In genomic region chr10:81105565-81106112, GRCm38 (mm10) we compare ENCODE assay signal across 8 mouse cellular contexts. TPM values are rescaled to one million over a fixed set of nuclear protein-coding genes. Genes with fewer than 3 reads are reported as not detected.
A peak's percentile ranks its signal among the peaks of the same experiment; 100 is the strongest.
DNase-seq lines count a peak whose midpoint lies in the region; ATAC-seq lines count a peak whose summit lies in the region.

Gene Map2k2, plus strand, starts transcription at chr10:81105915.

- H3K79me2 ChIP-seq in macrophage (ENCODE audit: inconsistent target): peaks cover 45% of the 10 kb centered on the region

- peak; percentile 99 for DNase-seq in ZHBTc4 (ENCODE audit: low read depth, low spot score)
- peak; percentile 93 to 96 for DNase-seq in cerebellum, postnatal 4 days (ENCODE audit: low spot score in 2 of 2)
- peak; percentile 98 for DNase-seq in gastrocnemius, adult 18-20 months (ENCODE audit: low spot score)
- DNase-seq in left cerebral cortex, adult 18-20 months (ENCODE audit: low spot score in 2 of 2): peak; percentile 96
- peak; percentile 97 to 98 for DNase-seq in right cerebral cortex, postnatal 10 days (ENCODE audit: low spot score in 2 of 2)
- peak; percentile 98 for DNase-seq in urinary bladder, postnatal 25 days (ENCODE audit: low spot score)

- peak within 1 kb of the TSS; percentile 100 for H3K27ac ChIP-seq in hindbrain, embryonic 16.5 days (ENCODE audit: low read depth, low read length)
- H3K27ac ChIP-seq in macrophage: peak within 1 kb of the TSS; percentile 79

- H3K27me3 ChIP-seq in hindbrain, embryonic 16.5 days (replicated peaks; ENCODE audit: control insufficient read depth, insufficient read depth, low read length): no peaks in the 10 kb centered on the region

- WGBS in hindbrain, embryonic 16.5 days: under 1% methylated on average over 54 of the region's 56 CpGs
- WGBS in macrophage (ENCODE audit: missing documents): under 1% methylated on average over 56 of the region's 56 CpGs

- no peaks in the 10 kb centered on the region for H3K9me3 ChIP-seq in hindbrain, embryonic 16.5 days (ENCODE audit: control insufficient read depth, low read length)

- peaks cover 19% of the 10 kb centered on the region for H3K36me3 ChIP-seq in hindbrain, embryonic 16.5 days (ENCODE audit: control insufficient read depth, insufficient read depth, low read length)
- H3K36me3 ChIP-seq in macrophage (ENCODE audit: inconsistent target): peaks cover 19% of the 10 kb centered on the region

- peak within 1 kb of the TSS; percentile 88 for H3K4me2 ChIP-seq in hindbrain, embryonic 16.5 days (ENCODE audit: low read length)

- H3K4me3 ChIP-seq in hindbrain, embryonic 16.5 days (ENCODE audit: low read length): peak within 1 kb of the TSS; percentile 100
- H3K4me3 ChIP-seq in macrophage (ENCODE audit: inconsistent target): peak within 1 kb of the TSS; percentile 77

- peaks cover 18% of the 10 kb centered on the region for H3K4me1 ChIP-seq in hindbrain, embryonic 16.5 days (ENCODE audit: control insufficient read depth, insufficient read depth, low read depth, low read length)

- H3K9ac ChIP-seq in hindbrain, embryonic 16.5 days (ENCODE audit: low read depth, low read length): peak within 1 kb of the TSS; percentile 100

- ATAC-seq in hindbrain, embryonic 16.5 days: peak; percentile 94

RNA-seq across cellular contexts. Expression of gene Map2k2, which starts in this region (rescaled TPM):
- total RNA-seq in gastrocnemius, adult 18-20 months (2021): 100 to 1,000 TPM; 173 to 189 TPM
- 236 and 240 TPM in 2 replicates for polyA plus RNA-seq in hindbrain, embryonic 16.5 days (2015; fragmentation: Nextera tagmentation; extraction: Ambion mirVana)
- total RNA-seq in left cerebral cortex, adult 18-20 months (2021): 100 to 1,000 TPM; 133 to 137 TPM
- 100 to 1,000 TPM in 25 of 26 experiments, 10 to 100 TPM in 1; 88.4 to 251 (median 169) TPM for total RNA-seq in macrophage (2018; cell fraction: chromatin; rRNA removed)
- 100 to 1,000 TPM in 15 of 26 experiments, 10 to 100 TPM in 11; 79.6 to 125 (median 103) TPM for total RNA-seq in macrophage (2018; cell fraction: cytosol; rRNA removed)
- 100 to 1,000 TPM in 17 of 26 experiments, 10 to 100 TPM in 9; 68.3 to 137 (median 111) TPM for total RNA-seq in macrophage (2018; cell fraction: nucleus; rRNA removed)
- 31.4 to 102 TPM (median 93.5 TPM) in 3 replicates for polyA plus RNA-seq in macrophage (2018)

Comparison
In these comparisons a context has a peak if more than half of its experiments do, and no peak if none do; other contexts are left out.
1. Peak in every context shown above with its lines: DNase-seq, ATAC-seq, H3K4me3 ChIP-seq and H3K27ac ChIP-seq.